Mouse (Mus musculus) embryonic facial prominence, embryonic 13.5 days (tissue): Measurements from ENCODE around the gene Vill. TPM values are rescaled to one million over a fixed set of nuclear protein-coding genes. Genes with fewer than 3 reads are reported as not detected.

Experiments
- microRNA-seq: library from miRNA; unstranded; fragments of <30 nt; microRNA quantifications from one replicate; pipeline ENCODE4, GENCODE M21; 2016
- polyA plus RNA-seq: library from polyadenylated mRNA; unstranded; fragments of >200 nt; fragmentation: Nextera tagmentation; extraction: Ambion mirVana; gene quantifications from 2 replicates; pipeline ENCODE4 v1.2.1, GENCODE M21; 2015

The Vill gene
- polyA plus RNA-seq, 1 experiment from 2014 or later = 21.4 TPM

Small RNA genes lying within 50 kb of the gene (microRNA-seq; reads per million reads assigned to microRNA genes)
- 16.3 reads per million, percentile 32 among the genes with 10 or more reads in this experiment for gene Mir26a-1

Other genes with a start within 250 kb of the Vill start
- gene Ctdspl, start 126.3 kb upstream of the Vill start, polyA plus RNA-seq = 20.6 and 21.3 TPM in 2 replicates
- 29.1 and 30.9 TPM in 2 replicates for gene Plcd1, start 40.7 kb downstream of the Vill start, polyA plus RNA-seq
- 1.1 and 1.4 TPM in 2 replicates for gene Dlec1, start 49.7 kb downstream of the Vill start, polyA plus RNA-seq
- gene Acaa1b, start 104.3 kb downstream of the Vill start, polyA plus RNA-seq = 3.1 and 3.8 TPM in 2 replicates
- gene Gm47289, start 106.4 kb downstream of the Vill start, polyA plus RNA-seq = not detected in 2 replicates
- gene Slc22a13, start 156.3 kb downstream of the Vill start, polyA plus RNA-seq = not detected in 2 replicates